Mouse (Mus musculus) CH12.LX (cell line): ENCODE measurements around the gene Npas3.

Experiments used
- E2F4 ChIP-seq: IDR thresholded peaks from 2 replicates; pipeline ENCODE4 v1.6.1; 2011; ENCODE audit warnings: low read depth, low read length, improper control_type of control experiment; ENCODE audit not compliant: insufficient replicate concordance
- EP300 ChIP-seq: IDR thresholded peaks from 2 replicates; pipeline ENCODE4 v1.6.1; 2011; ENCODE audit warnings: low read length, improper control_type of control experiment
- HCFC1 ChIP-seq: IDR thresholded peaks from 2 replicates; pipeline ENCODE4 v1.6.1; 2012; ENCODE audit warnings: low read depth, mild to moderate bottlenecking, inconsistent platforms, low read length, improper control_type of control experiment
- KAT2A ChIP-seq: IDR thresholded peaks from 2 replicates; pipeline ENCODE4 v1.6.1; 2012; ENCODE audit warnings: low read length, improper control_type of control experiment, inconsistent platforms; ENCODE audit not compliant: insufficient replicate concordance
- MAX ChIP-seq: IDR thresholded peaks from 2 replicates; pipeline ENCODE4 v1.6.1; 2011; ENCODE audit warnings: low read length, improper control_type of control experiment
- NELFE ChIP-seq: IDR thresholded peaks from 2 replicates; pipeline ENCODE4 v1.6.1; 2011; ENCODE audit warnings: low read depth, low read length, improper control_type of control experiment
- POLR2A ChIP-seq: IDR thresholded peaks from 2 replicates; pipeline ENCODE4 v1.6.1; 2011; ENCODE audit warnings: low read depth, mild to moderate bottlenecking, improper control_type of control experiment, low read length
- ZMIZ1 ChIP-seq: IDR thresholded peaks from 2 replicates; pipeline ENCODE4 v1.6.1; 2012; ENCODE audit warnings: low read depth, mild to moderate bottlenecking, inconsistent platforms, low read length, improper control_type of control experiment

DNA sequence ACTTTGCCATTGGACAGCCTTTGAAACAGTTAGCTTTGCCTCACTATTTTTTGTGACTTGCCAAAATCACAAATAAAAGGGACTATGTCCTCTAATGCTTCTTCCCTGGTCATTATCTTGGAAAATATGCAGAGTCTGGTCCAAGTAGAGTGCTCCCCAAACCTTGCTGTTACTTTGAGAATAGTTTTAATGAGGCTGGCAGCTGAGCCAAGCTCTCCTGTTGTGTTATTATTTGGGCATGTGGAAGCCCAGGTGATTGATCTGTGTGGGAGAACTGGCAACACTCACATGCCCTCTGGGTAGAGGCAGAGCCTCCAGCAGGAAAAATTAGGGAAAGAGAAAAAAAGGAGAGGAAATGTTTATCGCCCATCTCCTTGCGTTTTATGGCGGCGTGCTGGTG is 500.9 kb downstream of the Npas3 start:
- no peak for TF ChIP-seq E2F4
- no peak for TF ChIP-seq POLR2A
- TF ChIP-seq NELFE = no peak
- TF ChIP-seq MAX = no peak
- TF ChIP-seq KAT2A = no peak
- TF ChIP-seq EP300 = no peak
- TF ChIP-seq HCFC1 = no peak
- TF ChIP-seq ZMIZ1 = no peak
